Mouse (Mus musculus) bone marrow, adult 2 months (tissue): ENCODE data around the gene Slc6a3. TPM values are rescaled to one million over a fixed set of nuclear protein-coding genes. Genes with fewer than 3 reads are reported as not detected.

Experiments
- H3K27ac ChIP-seq: fragments of 200-500 bp; 2 replicates; pipeline ENCODE4 v1.5.1; 2012; ENCODE audit warnings: low read depth, mild to moderate bottlenecking, control low read depth, inconsistent platforms, low read length; ENCODE audit not compliant: control insufficient read depth, poor library complexity, insufficient read depth
- H3K4me1 ChIP-seq: fragments of 200-500 bp; 2 replicates; pipeline ENCODE4 v1.6.1; 2011; ENCODE audit warnings: low read length; ENCODE audit not compliant: control insufficient read depth, insufficient read depth
- H3K4me3 ChIP-seq: fragments of 200-500 bp; replicated peaks from 2 replicates; pipeline ENCODE3; 2011; ENCODE audit warnings: mild to moderate bottlenecking, low read depth, low read length, control low read depth; ENCODE audit not compliant: control insufficient read depth
- CTCF ChIP-seq: fragments of 200-500 bp; IDR thresholded peaks from 2 replicates; pipeline ENCODE4 v1.5.1; 2011; ENCODE audit warnings: low read length, control low read depth; ENCODE audit not compliant: control insufficient read depth, insufficient read depth
- POLR2A ChIP-seq: fragments of 200-500 bp; IDR thresholded peaks from 2 replicates; pipeline ENCODE4 v1.6.1; 2011; ENCODE audit warnings: low read depth, mild to moderate bottlenecking, control low read depth, low read length, borderline replicate concordance; ENCODE audit not compliant: control insufficient read depth
- WGBS: fragments of 180-500 bp; shearing (Covaris S2); methylation state at CpG from one replicate; pipeline ENCODE4 v1.1.7; 2018; 5-methylcytosine and 5-hydroxymethylcytosine counted together
- polyA plus RNA-seq: library from polyadenylated mRNA; stranded (reverse); fragments of >200 nt; gene quantifications from 2 replicates; pipeline ENCODE4 v1.2.4, GENCODE M21; 2011; ENCODE audit warnings: low replicate concordance; ENCODE audit not compliant: missing spikeins, insufficient read depth, insufficient read length

The Slc6a3 gene
- polyA plus RNA-seq, 1 experiment, result 2.9 TPM

- peak within 1 kb of the TSS; percentile 73 for H3K4me3 ChIP-seq
- peaks cover 1% of the 10 kb centered on the region; the same call in 1 of the 2 replicates for H3K4me1 ChIP-seq
- TF ChIP-seq POLR2A, result 0 out of 2 replicates have a peak, but pooled peaks have one; percentile 17
- peak; percentile 41; the same call in 1 of the 2 replicates for TF ChIP-seq CTCF
- no peak within 1 kb of the TSS for H3K27ac ChIP-seq
- WGBS, result 18% methylated on average over 47 of the region's 47 CpGs
Observed at GRCm38 (mm10) chr13:73626745-73627549, 90.4 kb downstream of the Slc6a3 start, which contains the start of gene Tert. TSS of gene Tert (plus strand) at chr13:73626911.

Other genes with a start within 250 kb of the Slc6a3 start
- 18.1 and 24.9 TPM in 2 replicates for gene Mrpl36, start 208.2 kb upstream of the Slc6a3 start, polyA plus RNA-seq
- 134 and 227 TPM in 2 replicates for gene Ndufs6, start 208.2 kb upstream of the Slc6a3 start, polyA plus RNA-seq
- 92.1 and 108 TPM in 2 replicates for gene Lpcat1, start 69.5 kb upstream of the Slc6a3 start, polyA plus RNA-seq
- gene Clptm1l, start 67.3 kb downstream of the Slc6a3 start, polyA plus RNA-seq, result 64.5 and 75.7 TPM in 2 replicates
- gene Tert, start 90.2 kb downstream of the Slc6a3 start, polyA plus RNA-seq, result 0.95 TPM in 1 of 2 replicates, not detected in the other
- 0.75 TPM in 1 of 2 replicates, not detected in the other for gene Slc6a18, start 141.3 kb downstream of the Slc6a3 start, polyA plus RNA-seq
- gene Slc6a19, start 168.1 kb downstream of the Slc6a3 start, polyA plus RNA-seq, result not detected in 2 replicates
- gene Slc12a7, start 196.3 kb downstream of the Slc6a3 start, polyA plus RNA-seq, result 7.3 and 15.4 TPM in 2 replicates